Mouse (Mus musculus) yolk sac, embryonic 10.5 days (tissue): ENCODE data around the gene Camsap1.

Experiments
- DNase-seq: peaks from one replicate; pipeline ENCODE4 v3.0.0-alpha.2; 2017; ENCODE audit warnings: low spot score

The Camsap1 gene

GRCm38 (mm10) chr2:25882276-25882675 lies 100.8 kb downstream of the Camsap1 start:
- DNase-seq = no peak

- DNase-seq = no peak
These were observed 104.0 kb downstream of the Camsap1 start for GRCm38 (mm10) chr2:25879061-25879460.

- DNase-seq = no peak
These were observed 104.6 kb downstream of the Camsap1 start for GRCm38 (mm10) chr2:25878516-25878915.

GRCm38 (mm10) chr2:25877736-25878268 lies 105.3 kb downstream of the Camsap1 start:
- DNase-seq = no peak

GRCm38 (mm10) chr2:25877250-25877735 lies 105.8 kb downstream of the Camsap1 start:
- DNase-seq = no peak
